Mouse (Mus musculus) gastrocnemius, adult 2 months (tissue): ENCODE measurements around the gene Rrnad1. TPM values are rescaled to one million over a fixed set of nuclear protein-coding genes. Genes with fewer than 3 reads are reported as not detected.

Experiments used
- DNase-seq: peaks from one replicate; pipeline ENCODE4 v3.0.0; 2022
- H3K27ac ChIP-seq: fragments of 200-600 bp; 2 replicates; pipeline ENCODE4 v1.8.1; 2022; ENCODE audit warnings: mild to moderate bottlenecking
- H3K4me3 ChIP-seq: fragments of 200-600 bp; 2 replicates; pipeline ENCODE4 v1.8.1; 2022; ENCODE audit warnings: mild to moderate bottlenecking, moderate library complexity
- CTCF ChIP-seq: fragments of 200-600 bp; IDR thresholded peaks from 2 replicates; pipeline ENCODE4 v1.8.1; 2022; ENCODE audit warnings: antibody characterized with exemption, mild to moderate bottlenecking, moderate library complexity
- intact Hi-C: fragments of 180-260 bp; cut with DNase I; formaldehyde crosslinking; loops from one replicate; pipeline ENCODE4 v1.15.1; 2025
- long read RNA-seq, 2 experiments: library from polyadenylated mRNA; stranded (forward); transcript quantifications; one replicate each; pipeline ENCODE4 v2.0.0; 2021
- total RNA-seq, 2 experiments: library from RNA; stranded (reverse); gene quantifications; 2 replicates each; pipeline ENCODE4 v1.2.3; 2021

Rrnad1 gene
- 1 to 10 TPM; 4.7 to 5.0 TPM for total RNA-seq
- long read RNA-seq, experiment 1, partial matches to known transcripts, result 4 of 8 reads
- long read RNA-seq, experiment 1, other reads (novel, unspliced or antisense), result 3 of 8 reads
- long read RNA-seq, experiment 2, partial matches to known transcripts, result 2 of 12 reads
- long read RNA-seq, experiment 2, other reads (novel, unspliced or antisense), result 5 of 12 reads

- Histone ChIP-seq H3K27ac (peak within 1 kb of the TSS; percentile 94), H3K4me3 (peak within 1 kb of the TSS; percentile 100)
- DNase-seq, result peak; percentile 98
- intact Hi-C loops, result loop anchor here (1.0 to 5.0 kb wide), 3 partner anchors 24 to 43 kb away; partner anchors contain the start of genes Hdgf, Nes and Prcc
- peak; percentile 72 for TF ChIP-seq CTCF
Observed at GRCm38 (mm10) chr3:87930078-87930795, at the start of gene Rrnad1, which contains the start of gene Isg20l2. TSS of gene Rrnad1 (minus strand) at chr3:87930717. TSS of gene Isg20l2 (plus strand) at chr3:87930314.

- no peak for DNase-seq
- Histone ChIP-seq H3K27ac (no peak overlapping the region), H3K4me3 (no peak overlapping the region)
- intact Hi-C loops, result no loop called here
- TF ChIP-seq CTCF, result no peak
Observed at GRCm38 (mm10) chr3:87980085-87980484, 49.6 kb upstream of the Rrnad1 start.

- DNase-seq, result no peak
- intact Hi-C loops, result no loop called here
- H3K4me3 ChIP-seq, result no peak overlapping the region
- no peak for TF ChIP-seq CTCF
- H3K27ac ChIP-seq, result no peak overlapping the region
Observed at GRCm38 (mm10) chr3:87979493-87979892, 49.0 kb upstream of the Rrnad1 start.

- peak overlapping the region; percentile 84 for H3K27ac ChIP-seq
- peak; percentile 51 for DNase-seq
- peak overlapping the region; percentile 71 for H3K4me3 ChIP-seq
- TF ChIP-seq CTCF, result no peak
- intact Hi-C loops, result loop anchor here (5.0 kb wide), 1 partner anchor 42 kb away; the partner anchor contains the start of genes Isg20l2 and Rrnad1
Observed at GRCm38 (mm10) chr3:87974381-87974987, 44.0 kb upstream of the Rrnad1 start.

- no peak for TF ChIP-seq CTCF
- intact Hi-C loops, result loop anchor here (5.0 kb wide), 1 partner anchor 41 kb away; the partner anchor contains the start of genes Isg20l2 and Rrnad1
- peak overlapping the region; percentile 84 for H3K27ac ChIP-seq
Observed at GRCm38 (mm10) chr3:87973593-87974380, 43.3 kb upstream of the Rrnad1 start.

GRCm38 (mm10) chr3:87972776-87973175 is 42.3 kb upstream of the Rrnad1 start:
- intact Hi-C loops, result loop anchor here (5.0 kb wide), 1 partner anchor 40 kb away; the partner anchor contains the start of genes Isg20l2 and Rrnad1
- peak; percentile 15 for DNase-seq
- Histone ChIP-seq H3K27ac (peak overlapping the region; percentile 84), H3K4me3 (peak overlapping the region; percentile 71)
- no peak for TF ChIP-seq CTCF

More at GRCm38 (mm10) chr3:87973593-87974380, 43.3 kb upstream of the Rrnad1 start:
- peak overlapping the region; percentile 71 for H3K4me3 ChIP-seq
- peak; percentile 18 for DNase-seq

- intact Hi-C loops, result loop anchor here (5.0 kb wide), 1 partner anchor 40 kb away; the partner anchor contains the start of genes Isg20l2 and Rrnad1
- peak overlapping the region; percentile 84 for H3K27ac ChIP-seq
- DNase-seq, result peak; percentile 11
- no peak for TF ChIP-seq CTCF
- H3K4me3 ChIP-seq, result peak overlapping the region; percentile 71
Observed at GRCm38 (mm10) chr3:87972203-87972664, 41.7 kb upstream of the Rrnad1 start.

- TF ChIP-seq CTCF, result no peak
- Histone ChIP-seq H3K4me3 (peak overlapping the region; percentile 71), H3K27ac (peak overlapping the region; percentile 84)
- DNase-seq, result no peak
- intact Hi-C loops, result loop anchor here (5.0 kb wide), 1 partner anchor 39 kb away; the partner anchor contains the start of genes Isg20l2 and Rrnad1
Observed at GRCm38 (mm10) chr3:87971489-87972202, 41.1 kb upstream of the Rrnad1 start.

GRCm38 (mm10) chr3:87970939-87971488 is 40.5 kb upstream of the Rrnad1 start, which contains the start of gene Nes:
TSS of gene Nes (plus strand) at chr3:87971078.
- intact Hi-C loops, result loop anchor here (1.0 to 5.0 kb wide), 2 partner anchors 16 to 39 kb away; partner anchors contain the start of genes Isg20l2 and Rrnad1
- DNase-seq, result peak; percentile 67
- peak within 1 kb of the TSS; percentile 84 for H3K27ac ChIP-seq
- TF ChIP-seq CTCF, result no peak
- H3K4me3 ChIP-seq, result peak within 1 kb of the TSS; percentile 71

GRCm38 (mm10) chr3:87970184-87970938 is 39.8 kb upstream of the Rrnad1 start:
- TF ChIP-seq CTCF, result peak; percentile 91
- peak; percentile 63 for DNase-seq
- H3K4me3 ChIP-seq, result peak overlapping the region; percentile 71
- intact Hi-C loops, result loop anchor here (1.0 to 5.0 kb wide), 2 partner anchors 17 to 38 kb away; partner anchors contain the start of genes Isg20l2 and Rrnad1
- H3K27ac ChIP-seq, result peak overlapping the region; percentile 84
